Mouse (Mus musculus) CH12.LX (cell line): Measurements from ENCODE around the gene Myog. TPM values are rescaled to one million over a fixed set of nuclear protein-coding genes. Genes with fewer than 3 reads are reported as not detected.

Experiments used
- DNase-seq: peaks from one replicate; pipeline ENCODE4 v3.0.0-alpha.2; 2013; ENCODE audit errors: extremely low read depth
- H3K27ac ChIP-seq: 2 replicates; pipeline ENCODE4 v1.5.1; 2012; ENCODE audit warnings: low read depth, mild to moderate bottlenecking, control low read depth, moderate library complexity; ENCODE audit not compliant: insufficient read depth
- H3K27me3 ChIP-seq: replicated peaks from 2 replicates; pipeline ENCODE3; 2012; ENCODE audit warnings: inconsistent platforms
- H3K36me3 ChIP-seq, 2 experiments: replicated peaks in 1 of 2; 2 replicates each; pipeline versions ENCODE3 to v1.6.1; 2012; ENCODE audit warnings: inconsistent platforms in 1 of 2, low read length in 1 of 2, mild to moderate bottlenecking in 1 of 2, mixed read lengths in 1 of 2, moderate library complexity in 1 of 2; ENCODE audit not compliant: control insufficient read depth in 1 of 2, insufficient read depth in 1 of 2
- H3K4me1 ChIP-seq, 2 experiments: 2 replicates each; pipeline ENCODE4 v1.6.1; 2012; ENCODE audit warnings: inconsistent platforms in 1 of 2, moderate library complexity in 1 of 2; ENCODE audit not compliant: insufficient read depth in 2 of 2, control insufficient read depth in 1 of 2
- H3K4me2 ChIP-seq: 2 replicates; pipeline ENCODE4 v1.6.1; 2012; ENCODE audit warnings: low read depth, mild to moderate bottlenecking, control low read depth; ENCODE audit not compliant: poor library complexity, insufficient read depth, severe bottlenecking
- H3K4me3 ChIP-seq, 3 experiments: fragments of 150-350 bp in 1 of 3; sonication (generic) in 1 of 3; replicated peaks in 1 of 3; 2 replicates each; pipeline versions ENCODE3 to v1.5.1; 2011 to 2012; ENCODE audit warnings: low read depth in 2 of 3, low read length in 2 of 3, mild to moderate bottlenecking in 2 of 3, moderate library complexity in 2 of 3, control low read depth in 1 of 3, improper control_type of control experiment in 1 of 3, inconsistent platforms in 1 of 3, mixed read lengths in 1 of 3; ENCODE audit not compliant: poor library complexity in 1 of 3
- H3K79me2 ChIP-seq: replicated peaks from 2 replicates; pipeline ENCODE4 v1.6.1; 2012; ENCODE audit warnings: mild to moderate bottlenecking, moderate library complexity; ENCODE audit not compliant: control insufficient read depth, poor library complexity, insufficient read depth, severe bottlenecking; ENCODE audit errors: extremely low read depth
- H3K9ac ChIP-seq: 2 replicates; pipeline ENCODE4 v1.6.1; 2012; ENCODE audit warnings: low read depth, mild to moderate bottlenecking, control low read depth, moderate library complexity; ENCODE audit not compliant: insufficient read depth
- H3K9me3 ChIP-seq: replicated peaks from 2 replicates; pipeline ENCODE3; 2012; ENCODE audit warnings: low read length, inconsistent platforms, mixed read lengths
- ELF1 ChIP-seq: IDR thresholded peaks from 2 replicates; pipeline ENCODE4 v1.6.1; 2014; ENCODE audit warnings: low read depth, mild to moderate bottlenecking, inconsistent platforms, low read length, improper control_type of control experiment
- EP300 ChIP-seq: IDR thresholded peaks from 2 replicates; pipeline ENCODE4 v1.6.1; 2011; ENCODE audit warnings: low read length, improper control_type of control experiment
- GABPA ChIP-seq: IDR thresholded peaks from 2 replicates; pipeline ENCODE4 v1.6.1; 2012; ENCODE audit warnings: low read depth, low read length, improper control_type of control experiment, inconsistent platforms; ENCODE audit not compliant: insufficient replicate concordance
- HCFC1 ChIP-seq: IDR thresholded peaks from 2 replicates; pipeline ENCODE4 v1.6.1; 2012; ENCODE audit warnings: low read depth, mild to moderate bottlenecking, inconsistent platforms, low read length, improper control_type of control experiment
- MAX ChIP-seq: IDR thresholded peaks from 2 replicates; pipeline ENCODE4 v1.6.1; 2011; ENCODE audit warnings: low read length, improper control_type of control experiment
- MEF2A ChIP-seq: IDR thresholded peaks from 2 replicates; pipeline ENCODE4 v1.6.1; 2014; ENCODE audit warnings: low read depth, mild to moderate bottlenecking, inconsistent platforms, low read length, improper control_type of control experiment, borderline replicate concordance
- ZNF384 ChIP-seq: IDR thresholded peaks from 2 replicates; pipeline ENCODE4 v1.6.1; 2012; ENCODE audit warnings: low read depth, low read length, improper control_type of control experiment, inconsistent platforms
- dilution Hi-C: fragments of 300-500 bp; cut with MboI; formaldehyde crosslinking; loops from 2 replicates; pipeline ENCODE4 v1.14.3; 2020; ENCODE audit warnings: low sequenced_read_pairs; ENCODE audit not compliant: extremely low pct_unique_long_range_greater_than_20kb, extremely low pct_ligation_motif_present
- in situ Hi-C: fragments of 300-500 bp; cut with MboI; formaldehyde crosslinking; loops from 3 replicates; pipeline ENCODE4 v1.14.3; 2019; ENCODE audit warnings: low sequenced_read_pairs, low pct_ligation_motif_present, low pct_unique_long_range_greater_than_20kb, mixed read lengths
- polyA plus RNA-seq: library from polyadenylated mRNA; unstranded; fragments of >175 nt; gene quantifications from 2 replicates; pipeline ENCODE4 v1.2.1, GENCODE M21; 2012; ENCODE audit warnings: low read depth; ENCODE audit not compliant: insufficient read length
- total RNA-seq, 2 experiments: library from RNA; depleted of rRNA; stranded (reverse); fragments of 300-350 nt in 1 of 2; fragments of >200 nt in 1 of 2; gene quantifications; 2 replicates each; pipeline ENCODE4 v1.2.3; 2012 to 2014

The Myog gene
- total and polyA plus RNA-seq, 3 experiments = not detected

DNA sequence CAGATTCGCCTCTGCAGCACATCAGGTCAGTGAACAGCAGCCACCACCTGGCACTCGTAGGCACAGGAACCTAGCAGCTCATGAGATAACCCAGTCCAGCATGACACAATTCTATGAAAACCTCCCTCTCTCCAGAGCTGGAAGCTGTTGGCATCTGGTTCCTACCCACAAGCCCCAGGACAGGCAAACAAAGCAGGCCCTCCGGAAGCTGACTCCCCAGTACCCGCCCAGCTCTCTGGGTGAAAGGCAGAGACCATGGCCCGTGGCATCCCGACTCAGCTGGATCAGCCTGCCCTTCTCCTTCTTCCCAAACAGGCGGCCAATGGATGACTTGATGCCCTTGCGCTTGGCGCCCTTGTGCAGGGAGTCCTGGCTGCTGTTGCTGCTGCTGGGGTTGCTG lies 26.6 kb downstream of the Myog start:
- H3K4me2 ChIP-seq = no peak overlapping the region
- no peaks in the 10 kb centered on the region for H3K9me3 ChIP-seq
- H3K36me3 ChIP-seq = peaks cover 0 to 3% of the 10 kb centered on the region in 2 experiments
- no peaks in the 10 kb centered on the region for H3K79me2 ChIP-seq
- DNase-seq = no peak
- dilution Hi-C loops (no loop called here), in situ Hi-C loops (loop anchor here (25.0 kb wide), 1 partner anchor 404 kb away; the partner anchor contains the start of genes Optc and Prelp)
- TF ChIP-seq ZNF384 (no peak), ELF1 (no peak)
- no peak overlapping the region for H3K27ac ChIP-seq
- H3K9ac ChIP-seq = no peak overlapping the region
- H3K4me3 ChIP-seq = no peak overlapping the region
- H3K27me3 ChIP-seq = no peaks in the 10 kb centered on the region
- H3K4me1 ChIP-seq = peaks cover 0 to 12% of the 10 kb centered on the region in 2 experiments; a peak in 1 of 4 replicates

GRCm38 (mm10) chr1:134318261-134318660 lies 28.5 kb downstream of the Myog start:
- TF ChIP-seq EP300 = no peak
- TF ChIP-seq GABPA = no peak
- TF ChIP-seq MEF2A = no peak
- in situ Hi-C loops = loop anchor here (25.0 kb wide), 1 partner anchor 406 kb away; the partner anchor contains the start of genes Optc and Prelp
- no peaks in the 10 kb centered on the region for H3K9me3 ChIP-seq
- no peak overlapping the region for H3K9ac ChIP-seq
- DNase-seq = no peak
- H3K27me3 ChIP-seq = no peaks in the 10 kb centered on the region
- no peaks in the 10 kb centered on the region for H3K79me2 ChIP-seq
- H3K36me3 ChIP-seq = peaks cover 0 to 3% of the 10 kb centered on the region in 2 experiments
- peaks cover 0 to 16% of the 10 kb centered on the region in 2 experiments; a peak in 1 of 4 replicates for H3K4me1 ChIP-seq
- dilution Hi-C loops = no loop called here
- H3K4me3 ChIP-seq = no peak overlapping the region
- H3K4me2 ChIP-seq = no peak overlapping the region
- no peak overlapping the region for H3K27ac ChIP-seq

- Histone ChIP-seq H3K36me3 (peaks cover 0 to 3% of the 10 kb centered on the region in 2 experiments), H3K27me3 (no peaks in the 10 kb centered on the region), H3K27ac (no peak overlapping the region), H3K9me3 (no peaks in the 10 kb centered on the region), H3K9ac (no peak overlapping the region), H3K79me2 (no peaks in the 10 kb centered on the region), H3K4me2 (no peak overlapping the region), H3K4me1 (peaks cover 2 to 3% of the 10 kb centered on the region in 2 experiments; a peak in 2 of 4 replicates), H3K4me3 (no peak overlapping the region)
- dilution Hi-C loops = no loop called here
- DNase-seq = no peak
- in situ Hi-C loops = loop anchor here (5.0 to 25.0 kb wide), 2 partner anchors 168 to 408 kb away; partner anchors contain the start of genes Optc and Prelp
- no peak for TF ChIP-seq MAX
- no peak for TF ChIP-seq HCFC1
Measured at GRCm38 (mm10) chr1:134320691-134321301, 31.0 kb downstream of the Myog start.
